26 mouse cellular contexts compared by ENCODE assay signal in the genomic region with DNA sequence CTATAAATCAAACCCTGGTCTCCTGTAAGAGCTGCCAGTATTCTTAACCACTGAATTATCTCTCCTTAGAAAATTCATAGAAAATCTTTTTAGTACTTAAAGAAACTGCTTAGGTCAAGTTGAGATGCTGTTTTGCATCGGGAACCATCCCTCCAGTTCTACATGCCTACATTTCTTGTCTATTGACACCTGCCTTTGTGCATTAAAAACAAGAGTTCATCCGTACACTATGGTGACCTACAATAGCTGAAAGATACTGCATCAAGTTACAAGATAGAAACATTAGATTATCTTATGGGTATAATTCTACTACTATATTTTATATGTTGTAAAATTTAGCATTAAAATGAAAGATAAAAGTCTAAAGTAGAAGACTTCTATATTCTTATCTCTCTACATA. TPM values are rescaled to one million over a fixed set of nuclear protein-coding genes. Genes with fewer than 3 reads are reported as not detected.
DNase-seq lines count a peak whose midpoint lies in the region; ATAC-seq lines count a peak whose summit lies in the region.
"Had no signal": no experiment of that assay in that cellular context is flagged by ENCODE, and none has a peak within 500 bp of the region (broad histone marks: within the 10 kb centered on the region; RNA-seq: fewer than 3 reads in every experiment).

No protein-coding gene starts in this region.

- H3K27ac ChIP-seq in liver, embryonic 13.5 days = peak overlapping the region; percentile 90
- H3K27ac ChIP-seq in liver, embryonic 16.5 days (ENCODE audit: low read length) = peak overlapping the region; percentile 80
- H3K27ac ChIP-seq: embryonic facial prominence, embryonic 12.5 days; embryonic facial prominence, embryonic 15.5 days; gastrocnemius, adult 2 months; heart, adult 2 months; heart, embryonic 10.5 days; heart, embryonic 13.5 days; hindbrain, embryonic 13.5 days had no signal

- peak overlapping the region; percentile 55 for H3K9ac ChIP-seq in liver, embryonic 13.5 days
- no peak overlapping the region for H3K9ac ChIP-seq in liver, embryonic 16.5 days (ENCODE audit: low read depth, low read length)
- H3K9ac ChIP-seq: embryonic facial prominence, embryonic 12.5 days; embryonic facial prominence, embryonic 15.5 days; forebrain, postnatal 0 days; heart, embryonic 13.5 days; hindbrain, embryonic 13.5 days had no signal

- 71% methylated on average over 2 of the region's 2 CpGs for WGBS in liver, embryonic 13.5 days (ENCODE audit: insufficient replicate concordance)
- 70% methylated on average over 2 of the region's 2 CpGs for WGBS in liver, embryonic 16.5 days (ENCODE audit: insufficient replicate concordance)

- H3K27me3 ChIP-seq in erythroblast, embryonic 14.5 days (ENCODE audit: control insufficient read depth) = 0 out of 2 replicates have a peak, but pooled peaks cover 2% of the 10 kb centered on the region
- no peaks in the 10 kb centered on the region for H3K27me3 ChIP-seq in liver, embryonic 13.5 days
- H3K27me3 ChIP-seq in liver, embryonic 16.5 days (ENCODE audit: control insufficient read depth, insufficient read depth, low read depth, low read length) = no peaks in the 10 kb centered on the region
- H3K27me3 ChIP-seq: embryonic facial prominence, embryonic 12.5 days; embryonic facial prominence, embryonic 15.5 days; heart, embryonic 13.5 days; hindbrain, embryonic 13.5 days had no signal

- DNase-seq in liver, embryonic 13.5 days = no peak
- DNase-seq in thymus, postnatal 36 days = no peak
- no peak for DNase-seq in heart, postnatal 4 days
- no peak for DNase-seq in heart, adult 18-20 months
- DNase-seq: adrenal gland, adult 2 months; adrenal gland, postnatal 14 days; cerebellum, adult 11 months; cerebellum, adult 2 months; cerebellum, adult 9-11 months; cerebellum, postnatal 25 days; forebrain, postnatal 0 days; gastrocnemius, adult 2 months; gastrocnemius, postnatal 25 days; heart, adult 2 months; heart, postnatal 14 days had no signal

- peak overlapping the region; percentile 17 for H3K4me3 ChIP-seq in erythroblast, embryonic 14.5 days (replicated peaks)
- H3K4me3 ChIP-seq in liver, embryonic 13.5 days (replicated peaks) = no peak overlapping the region
- H3K4me3 ChIP-seq in liver, embryonic 16.5 days (ENCODE audit: low read depth, low read length) = no peak overlapping the region
- H3K4me3 ChIP-seq: embryonic facial prominence, embryonic 12.5 days; embryonic facial prominence, embryonic 15.5 days; gastrocnemius, adult 2 months; heart, adult 2 months; heart, embryonic 10.5 days; heart, embryonic 13.5 days; hindbrain, embryonic 13.5 days had no signal

- H3K9me3 ChIP-seq in erythroblast, embryonic 14.5 days (ENCODE audit: control insufficient read depth, low read length) = peaks cover 5% of the 10 kb centered on the region
- H3K9me3 ChIP-seq in liver, embryonic 13.5 days (replicated peaks) = 0 out of 2 replicates have a peak, but pooled peaks cover 3% of the 10 kb centered on the region
- no peaks in the 10 kb centered on the region for H3K9me3 ChIP-seq in liver, embryonic 16.5 days (replicated peaks; ENCODE audit: control insufficient read depth, low read length)
- H3K9me3 ChIP-seq: embryonic facial prominence, embryonic 12.5 days; embryonic facial prominence, embryonic 15.5 days; heart, embryonic 10.5 days; heart, embryonic 13.5 days; hindbrain, embryonic 13.5 days had no signal

- H3K4me1 ChIP-seq in erythroblast, embryonic 14.5 days (ENCODE audit: control insufficient read depth) = peaks cover 48% of the 10 kb centered on the region
- peaks cover 32% of the 10 kb centered on the region for H3K4me1 ChIP-seq in liver, embryonic 13.5 days (replicated peaks)
- peaks cover 15% of the 10 kb centered on the region for H3K4me1 ChIP-seq in liver, embryonic 16.5 days (ENCODE audit: control insufficient read depth, low read depth, low read length)
- H3K4me1 ChIP-seq: embryonic facial prominence, embryonic 12.5 days; embryonic facial prominence, embryonic 15.5 days; heart, embryonic 10.5 days; heart, embryonic 13.5 days; hindbrain, embryonic 13.5 days had no signal

- H3K36me3 ChIP-seq in erythroblast, embryonic 14.5 days (ENCODE audit: control insufficient read depth) = no peaks in the 10 kb centered on the region
- no peaks in the 10 kb centered on the region for H3K36me3 ChIP-seq in liver, embryonic 13.5 days
- no peaks in the 10 kb centered on the region for H3K36me3 ChIP-seq in liver, embryonic 16.5 days (ENCODE audit: control insufficient read depth, insufficient read depth)
- H3K36me3 ChIP-seq: embryonic facial prominence, embryonic 12.5 days; embryonic facial prominence, embryonic 15.5 days; heart, embryonic 10.5 days; heart, embryonic 13.5 days; hindbrain, embryonic 13.5 days had no signal

- peak overlapping the region; percentile 52 for H3K4me2 ChIP-seq in liver, embryonic 13.5 days
- peak overlapping the region; percentile 41; the same call in 1 of the 2 replicates for H3K4me2 ChIP-seq in liver, embryonic 16.5 days (ENCODE audit: low read depth, low read length)
- H3K4me2 ChIP-seq: embryonic facial prominence, embryonic 12.5 days; embryonic facial prominence, embryonic 15.5 days; heart, embryonic 13.5 days; hindbrain, embryonic 13.5 days had no signal

- peak; percentile 38; the same call in 1 of the 2 replicates for ATAC-seq in erythroblast, adult 5-6 weeks (replicated peaks; ENCODE audit: low FRiP score, poor library complexity, severe bottlenecking)
- ATAC-seq in liver, embryonic 13.5 days (ENCODE audit: low read depth) = 0 out of 2 replicates have a peak, but pooled peaks have one; percentile 30
- ATAC-seq in liver, embryonic 16.5 days (ENCODE audit: low read depth) = no peak
- ATAC-seq: CD4-positive, CD25-positive, alpha-beta regulatory T cell, adult 4 months; forebrain, embryonic 14.5 days; forebrain, postnatal 0 days; hindbrain, embryonic 16.5 days had no signal

RNA-seq across cellular contexts. Expression of a gene that starts 57.6 kb away (rescaled TPM):
- 3.5 TPM in 1 of 2 replicates, not detected in the other for total RNA-seq in erythroblast, adult 5-6 weeks (2015; ENCODE audit: low replicate concordance)
- 1.3 TPM in 1 of 2 replicates, not detected in the other for total RNA-seq in erythroblast, adult 5-6 weeks (2017; ENCODE audit: low replicate concordance)
- polyA plus RNA-seq in erythroblast, embryonic 14.5 days (2012) = 0.11 TPM in 1 of 2 replicates, not detected in the other
- polyA plus RNA-seq in liver, embryonic 13.5 days (2015; fragmentation: Nextera tagmentation; extraction: Ambion mirVana) = 10.4 and 10.8 TPM in 2 replicates
- polyA plus RNA-seq in liver, embryonic 16.5 days (2015; fragmentation: Nextera tagmentation; extraction: Ambion mirVana) = 12.5 and 16.2 TPM in 2 replicates
- total RNA-seq in heart, postnatal 4 days (2021) = 1 to 10 TPM; 5.2 to 8.1 TPM
- 10 to 100 TPM; 33.7 to 34.9 TPM for total RNA-seq in heart, adult 18-20 months (2021)
